Mouse (Mus musculus) MEL (cell line): ENCODE data around the gene Clk3.

Experiments
- CHD2 ChIP-seq: IDR thresholded peaks from 2 replicates; pipeline ENCODE4 v1.6.1; 2011; ENCODE audit warnings: low read length, improper control_type of control experiment
- CTCF ChIP-seq, 3 experiments: IDR thresholded peaks in 2 of 3; conservative IDR thresholded peaks in 1 of 3; 2 replicates each; pipeline ENCODE4 v1.5.1; 2011 to 2012; ENCODE audit warnings: low read length in 3 of 3, low read depth in 2 of 3, mild to moderate bottlenecking in 2 of 3, improper control_type of control experiment in 1 of 3, inconsistent platforms in 1 of 3, mixed read lengths in 1 of 3, moderate library complexity in 1 of 3; ENCODE audit not compliant: control insufficient read depth in 1 of 3, insufficient read depth in 1 of 3, poor library complexity in 1 of 3, severe bottlenecking in 1 of 3
- ELF1 ChIP-seq: IDR thresholded peaks from 2 replicates; pipeline ENCODE4 v1.6.1; 2014; ENCODE audit warnings: low read depth, mild to moderate bottlenecking, inconsistent platforms, low read length, improper control_type of control experiment, moderate library complexity
- POLR2A ChIP-seq, 2 experiments: IDR thresholded peaks; 2 replicates each; pipeline ENCODE4 v1.6.1; 2011 to 2012; ENCODE audit warnings: low read length in 2 of 2, mild to moderate bottlenecking in 2 of 2, control low read depth in 1 of 2, improper control_type of control experiment in 1 of 2, low read depth in 1 of 2, moderate library complexity in 1 of 2; ENCODE audit not compliant: control insufficient read depth in 1 of 2, insufficient read depth in 1 of 2, poor library complexity in 1 of 2
- TBP ChIP-seq: IDR thresholded peaks from 2 replicates; pipeline ENCODE4 v1.8.0; 2011; ENCODE audit warnings: low read depth, low read length, improper control_type of control experiment

DNA sequence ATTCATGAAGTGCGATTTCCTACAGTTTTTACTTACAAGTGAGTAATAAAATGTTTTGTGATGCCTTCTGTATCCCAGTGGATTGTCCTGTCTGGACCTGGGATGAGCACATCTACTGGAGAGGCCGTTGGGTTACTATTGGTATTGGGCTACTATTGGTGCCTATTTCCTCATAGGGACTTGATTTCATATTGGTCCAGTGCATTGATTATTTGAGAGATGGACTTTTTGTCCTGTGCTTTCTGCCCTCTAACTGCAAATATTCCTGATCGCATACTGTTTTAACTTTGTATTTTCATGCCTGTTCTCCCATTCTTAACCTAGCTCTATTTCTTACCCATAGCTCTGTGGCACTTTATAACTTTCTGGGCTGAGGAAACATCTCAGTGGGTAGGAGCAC lies 41.0 kb downstream of the Clk3 start:
- TF ChIP-seq CTCF (IDR thresholded peaks at IDR 0.05 in 2 of 3, conservative IDR thresholded peaks at IDR 0.05 in 1 of 3; ENCODE audit: control insufficient read depth in 1 of 3, insufficient read depth in 1 of 3, low read depth in 2 of 3, low read length in 3 of 3, poor library complexity in 1 of 3, severe bottlenecking in 1 of 3) (no peak), CHD2 (no peak), POLR2A (IDR thresholded peaks at IDR 0.05; ENCODE audit: control insufficient read depth in 1 of 2, insufficient read depth in 1 of 2, low read depth in 1 of 2, low read length in 2 of 2, poor library complexity in 1 of 2) (no peak), TBP (no peak), ELF1 (no peak)
